Mouse (Mus musculus) small intestine, adult 2 months (tissue): ENCODE results near the gene Trim9.

ENCODE experiments used
- CTCF ChIP-seq: fragments of 200-500 bp; IDR thresholded peaks from 2 replicates; pipeline ENCODE4 v1.5.1; 2012; ENCODE audit warnings: low read depth, mild to moderate bottlenecking, control low read depth, inconsistent platforms, low read length, moderate library complexity, mixed read lengths; ENCODE audit not compliant: insufficient replicate concordance, insufficient read length; ENCODE audit errors: extremely low read depth
- POLR2A ChIP-seq: fragments of 200-500 bp; IDR thresholded peaks from 2 replicates; pipeline ENCODE4 v1.6.1; 2012; ENCODE audit warnings: low read depth, mild to moderate bottlenecking, control low read depth, inconsistent platforms, low read length, moderate library complexity

- no peak for TF ChIP-seq POLR2A
- TF ChIP-seq CTCF: no peak
Measured at GRCm38 (mm10) chr12:70267314-70267713, 80.1 kb downstream of the Trim9 start.
